Mouse (Mus musculus): Measurements from ENCODE around the gene Bhlhe40.

DNA sequence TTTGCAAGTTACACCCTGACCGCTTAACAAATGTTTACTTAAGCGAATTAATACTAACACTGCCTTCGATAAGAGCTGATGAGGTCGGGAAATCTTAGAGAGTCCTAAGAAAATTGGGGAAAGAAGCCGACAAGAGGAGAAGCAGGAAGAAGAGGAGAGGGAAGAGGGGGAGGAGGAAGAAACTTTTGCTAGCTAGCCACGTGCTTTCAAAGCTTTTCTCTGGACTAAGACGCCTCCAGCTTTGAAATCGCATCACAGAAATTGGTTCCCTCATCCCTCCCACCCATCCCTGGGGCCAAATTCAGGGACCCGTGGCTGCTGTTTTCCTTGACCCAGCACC is 48.7 kb downstream of the Bhlhe40 start:
- TF ChIP-seq CTCF (IDR thresholded peaks at IDR 0.05) (no peak), POLR2A (IDR thresholded peaks at IDR 0.05; ENCODE audit: insufficient read depth, low read depth, low read length) (no peak), EP300 (IDR thresholded peaks at IDR 0.05; ENCODE audit: insufficient read depth, low read depth, low read length) (no peak)

Data from heart, adult 2 months (tissue).